Mouse (Mus musculus) spleen, postnatal 10 days (tissue): ENCODE measurements around the gene Trim54.

Experiments used
- DNase-seq, 2 experiments: peaks; one replicate each; pipeline ENCODE4 v3.0.0; 2021 to 2022; ENCODE audit warnings: low spot score in 2 of 2

Trim54 gene

DNA sequence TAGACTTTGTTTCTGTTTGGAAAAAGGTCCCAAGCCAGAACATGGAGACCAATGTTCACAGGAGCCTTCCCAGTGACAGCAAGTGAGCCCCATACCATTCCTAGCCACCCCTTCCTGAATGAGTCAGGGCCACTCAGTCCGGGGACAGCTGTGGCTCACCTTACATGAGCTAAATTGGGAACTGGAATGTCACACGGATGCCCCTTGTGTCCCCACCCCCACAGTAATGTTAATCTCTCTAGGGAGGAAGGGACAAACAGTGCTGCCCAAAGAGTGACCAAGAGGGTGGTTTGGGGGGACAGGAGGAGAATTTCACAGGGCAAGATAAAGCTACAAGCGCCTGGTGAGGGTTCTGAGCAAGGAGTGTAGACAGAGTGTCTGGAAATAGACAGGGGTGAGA, at the start of gene Trim54:
Trim54 (plus strand) TSS at position 359 of the 400 bp plus-strand sequence.
- DNase-seq, result no peak

DNA sequence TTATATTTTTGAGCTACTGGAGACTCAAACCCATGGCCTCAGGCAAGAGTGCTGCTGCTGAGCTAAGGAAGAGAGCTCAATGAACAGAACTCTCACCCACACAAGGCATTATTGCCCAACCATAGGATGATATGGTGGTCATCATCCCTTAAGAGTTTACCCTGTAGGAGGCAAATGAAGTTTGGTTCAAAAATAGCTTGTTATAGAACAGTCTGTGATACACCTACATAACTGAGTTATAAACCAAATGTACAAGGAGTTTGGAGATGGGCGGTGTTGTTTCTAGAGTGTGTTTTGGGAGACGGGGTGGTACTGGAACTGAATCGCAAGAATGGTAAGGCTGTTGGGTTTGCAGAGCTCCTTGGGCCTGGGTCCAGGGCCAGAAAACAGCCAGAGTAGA, 46.7 kb upstream of the Trim54 start:
- DNase-seq, result no peak

DNA sequence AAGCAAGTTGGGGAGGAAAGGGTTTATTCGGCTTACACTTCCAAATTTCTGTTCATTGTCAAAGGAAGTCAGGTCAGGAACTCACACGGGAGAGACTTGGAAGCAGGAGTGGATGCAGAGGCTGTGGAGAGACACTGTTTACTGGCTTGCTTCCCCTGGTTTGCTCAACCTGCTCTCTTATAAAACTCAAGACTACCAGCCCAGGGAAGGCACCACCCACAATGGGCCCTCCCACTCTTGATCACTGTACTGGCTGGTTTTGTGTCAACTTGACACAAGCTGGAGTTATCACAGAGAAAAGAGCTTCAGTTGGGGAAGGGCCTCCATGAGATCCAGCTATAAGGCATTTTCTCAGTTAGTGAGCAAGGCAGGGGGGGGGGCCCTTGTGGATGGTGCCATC, 45.5 kb upstream of the Trim54 start:
- no peak for DNase-seq

DNA sequence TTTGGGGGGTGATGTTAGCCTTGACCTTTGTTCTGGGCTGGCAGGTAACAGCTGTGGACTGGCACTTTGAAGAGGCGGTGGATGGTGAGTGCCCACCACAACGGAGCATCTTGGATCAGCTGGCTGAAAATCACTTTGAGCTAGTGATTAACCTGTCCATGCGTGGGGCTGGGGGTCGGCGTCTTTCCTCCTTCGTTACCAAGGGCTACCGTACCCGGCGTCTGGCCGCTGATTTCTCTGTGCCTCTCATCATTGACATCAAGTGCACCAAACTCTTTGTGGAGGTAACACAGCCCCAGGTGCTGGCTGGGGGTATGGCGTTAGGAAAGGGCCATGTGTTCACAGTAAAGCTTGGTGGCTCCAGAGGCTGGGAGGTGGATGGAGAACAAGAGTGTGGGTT, 44.7 kb upstream of the Trim54 start:
- DNase-seq, result no peak

DNA sequence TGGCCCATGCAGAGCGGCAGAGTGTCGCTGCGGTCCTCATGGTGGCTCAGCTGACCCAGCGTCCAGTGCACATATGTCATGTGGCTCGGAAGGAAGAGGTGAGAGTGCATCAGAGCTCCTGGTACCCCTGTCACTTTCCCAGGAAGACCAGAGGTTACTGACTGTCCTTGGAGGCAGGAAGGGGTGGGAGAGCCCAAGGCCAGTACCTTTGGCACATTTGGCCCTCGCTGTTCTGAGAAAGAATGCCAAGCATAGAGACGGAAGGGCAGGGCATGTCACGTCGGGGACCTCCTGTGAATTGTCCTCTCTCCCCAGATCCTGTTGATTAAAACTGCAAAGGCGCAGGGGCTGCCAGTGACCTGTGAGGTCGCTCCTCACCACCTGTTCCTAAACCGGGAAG, 43.3 kb upstream of the Trim54 start:
- DNase-seq, result no peak

DNA sequence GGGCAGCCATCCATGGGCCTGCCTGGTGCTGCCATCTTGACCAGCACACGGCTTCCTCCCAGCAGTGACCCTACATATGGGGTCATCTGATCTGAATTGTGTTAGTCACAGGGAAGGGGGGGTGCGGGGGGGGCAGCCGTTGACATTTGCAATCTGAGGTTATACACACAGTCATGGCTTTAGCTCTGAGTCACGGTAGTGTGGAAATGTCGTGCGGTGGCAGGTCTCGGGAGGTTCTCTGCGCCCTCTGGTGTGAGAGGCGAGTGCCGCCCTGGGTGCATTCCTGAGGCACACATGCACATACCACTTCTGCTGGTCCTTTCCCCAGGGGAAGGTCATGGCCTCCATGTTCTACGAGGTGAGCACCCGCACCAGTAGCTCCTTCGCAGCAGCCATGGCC, 40.2 kb upstream of the Trim54 start:
- no peak for DNase-seq

DNA sequence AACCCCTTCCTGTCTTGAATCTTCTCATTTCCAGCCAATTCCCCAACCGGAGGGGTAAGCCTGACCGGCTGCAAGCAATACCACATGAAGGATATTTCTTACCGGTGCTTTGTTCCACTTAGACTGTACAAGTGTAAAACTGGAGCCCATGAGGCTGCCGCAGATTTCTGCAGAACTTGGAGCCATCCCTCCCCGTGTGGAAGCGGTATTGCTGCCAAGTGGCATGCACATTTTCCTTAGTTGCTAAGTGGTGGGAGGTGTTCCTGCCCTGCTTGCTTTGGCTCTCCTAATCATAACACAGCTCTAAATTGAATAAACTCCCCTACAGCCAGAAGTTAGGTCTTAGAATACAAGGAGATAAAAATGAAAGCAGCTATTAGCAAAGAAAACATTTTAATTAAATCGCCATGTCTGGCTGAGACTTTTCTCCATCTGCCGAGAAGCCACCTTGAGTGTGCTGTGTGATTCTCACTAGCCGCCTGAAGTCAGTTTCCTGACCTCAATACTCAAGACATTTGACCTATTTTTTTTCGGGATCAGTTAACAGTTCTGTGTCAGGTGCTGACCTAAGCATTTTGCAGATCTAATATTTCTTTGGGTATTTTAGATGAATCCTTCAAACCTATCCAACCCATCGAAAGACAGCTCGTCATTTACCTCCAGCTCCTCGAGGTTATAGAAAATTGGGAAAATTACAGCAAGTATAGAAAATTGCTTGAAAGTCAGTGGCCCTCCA, 36.3 kb upstream of the Trim54 start:
- no peak for DNase-seq

DNA sequence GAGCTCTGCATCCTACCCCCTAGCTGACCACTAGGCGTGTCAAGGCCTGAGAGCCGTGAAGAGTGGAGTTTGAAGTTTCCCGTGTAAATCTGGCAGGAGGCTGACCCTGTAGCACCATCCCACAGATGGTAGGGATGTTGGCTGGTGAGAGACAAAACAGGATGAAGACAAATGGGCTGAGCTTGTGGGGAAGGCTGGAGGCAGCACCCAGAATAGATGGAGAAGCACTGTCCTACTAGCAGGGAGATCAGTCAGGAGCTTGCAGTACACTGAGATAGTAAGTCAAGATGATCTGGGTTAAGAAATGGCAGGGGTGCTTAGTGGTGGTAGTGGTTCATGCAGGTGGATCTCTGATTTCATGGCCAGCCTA, 35.7 kb upstream of the Trim54 start:
- DNase-seq, result no peak

DNA sequence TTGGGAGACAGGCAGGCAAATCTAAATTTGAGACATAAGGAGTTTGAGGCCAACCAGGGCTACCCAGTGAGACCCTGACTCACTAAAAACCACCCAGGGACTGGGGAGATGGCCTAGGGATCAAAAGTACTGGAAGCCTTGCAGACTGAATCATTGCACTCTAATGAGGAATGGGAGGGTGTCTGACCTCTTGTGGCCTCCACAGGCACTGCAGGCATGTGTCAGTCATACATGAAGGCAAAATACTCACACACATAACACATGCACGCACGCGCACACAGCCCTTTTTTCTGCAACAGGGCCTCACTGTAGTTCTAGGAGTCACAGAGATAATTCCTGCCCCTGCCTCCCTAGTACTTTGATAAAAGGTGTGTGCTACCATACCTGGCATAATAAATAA, 35.1 kb upstream of the Trim54 start:
- peak; percentile 42 to 74 for DNase-seq

DNA sequence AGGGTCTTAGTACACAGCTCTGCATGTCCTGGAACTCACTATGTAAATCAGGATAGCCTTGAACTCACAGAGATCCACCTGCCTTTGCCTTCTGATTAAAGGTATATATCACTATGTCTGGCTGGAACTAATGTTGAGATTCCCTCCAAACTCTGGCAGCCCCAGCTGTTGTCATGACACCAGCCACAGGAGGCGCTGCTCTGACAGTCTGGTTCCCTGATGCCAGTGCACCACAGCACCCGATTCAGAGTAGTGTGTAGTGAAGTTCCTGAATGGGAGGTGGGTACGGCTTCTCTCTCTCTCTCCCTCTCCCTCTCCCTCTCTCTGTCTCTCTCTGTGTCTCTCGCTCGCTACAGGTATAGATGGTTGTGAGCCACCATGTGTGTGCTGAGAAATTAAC, 34.2 kb upstream of the Trim54 start:
- DNase-seq, result peak; percentile 45 to 86

DNA sequence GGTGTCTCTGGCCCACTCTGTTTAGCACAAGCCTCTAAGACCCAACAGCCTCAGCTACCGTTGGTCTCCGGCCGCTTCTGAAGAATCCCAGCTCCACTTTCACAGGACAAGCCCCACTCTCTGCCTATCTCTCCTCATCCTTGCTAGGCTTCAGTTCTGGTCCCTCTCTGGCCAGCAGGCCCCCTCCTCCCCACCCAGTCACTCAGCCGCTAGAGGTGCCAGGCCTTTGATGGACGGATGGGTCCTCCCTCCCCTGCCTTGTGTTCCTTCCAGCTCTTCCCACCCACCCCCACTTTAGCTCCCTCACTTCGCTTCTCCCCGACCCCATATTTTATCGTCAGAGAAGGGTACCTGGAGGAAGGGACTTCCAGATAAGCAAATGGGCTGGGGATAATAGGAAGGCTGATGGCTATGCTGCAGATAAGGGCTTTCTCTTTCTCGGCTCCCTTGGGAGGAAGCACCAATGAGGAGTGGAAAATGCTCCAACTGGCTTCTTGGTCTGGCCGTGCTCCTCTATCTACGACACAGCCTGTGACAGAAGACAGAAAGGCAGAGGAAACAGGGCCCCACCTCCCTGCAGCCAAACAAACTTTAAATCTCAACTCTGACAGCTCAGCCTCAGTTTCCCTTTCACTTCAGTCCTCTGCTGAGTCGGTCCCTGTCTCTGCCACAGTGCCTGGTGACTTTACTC, 33.4 kb upstream of the Trim54 start:
- DNase-seq, result no peak

DNA sequence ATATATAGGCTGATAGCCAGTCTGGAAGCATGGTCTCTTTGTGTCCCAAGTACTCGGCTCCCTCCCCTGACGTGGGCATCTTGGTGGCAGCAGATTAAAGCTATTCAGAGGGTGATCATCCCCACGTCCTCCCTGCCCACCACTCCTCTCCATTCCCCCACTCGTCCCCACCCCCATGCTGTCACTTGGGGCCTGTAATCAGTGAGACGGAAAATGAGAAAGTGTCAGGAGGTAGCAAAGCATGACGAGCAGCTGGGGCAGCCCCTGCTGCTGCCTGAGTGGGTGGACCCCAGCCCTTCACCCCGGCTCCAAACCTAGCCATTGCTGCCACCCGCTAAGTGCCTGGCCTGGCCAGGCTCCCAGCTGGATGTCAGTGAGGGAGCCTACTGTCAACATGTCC, 32.6 kb upstream of the Trim54 start:
- peak in 1 of 2 experiments; percentile 46 for DNase-seq

DNA sequence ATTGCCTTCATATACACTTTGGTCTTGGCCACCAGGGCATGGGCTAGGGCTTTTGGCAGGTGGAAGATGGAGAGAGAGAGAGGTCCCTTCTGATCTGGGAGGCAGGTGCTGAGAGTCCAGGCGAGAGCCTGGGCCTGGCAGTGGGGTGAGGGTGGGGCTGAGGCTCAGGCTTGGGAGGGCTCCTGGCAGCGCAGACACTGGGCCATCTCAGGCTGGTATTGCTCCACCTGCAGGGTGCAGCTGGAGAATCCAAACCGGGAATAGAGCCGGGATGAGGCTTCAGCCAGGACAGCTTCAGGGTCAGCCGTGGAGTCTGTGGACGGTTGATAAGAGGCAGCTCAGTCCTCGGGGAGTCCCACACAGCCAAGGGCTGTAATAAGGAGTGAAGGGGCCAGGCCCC, 29.9 kb upstream of the Trim54 start:
- no peak for DNase-seq

DNA sequence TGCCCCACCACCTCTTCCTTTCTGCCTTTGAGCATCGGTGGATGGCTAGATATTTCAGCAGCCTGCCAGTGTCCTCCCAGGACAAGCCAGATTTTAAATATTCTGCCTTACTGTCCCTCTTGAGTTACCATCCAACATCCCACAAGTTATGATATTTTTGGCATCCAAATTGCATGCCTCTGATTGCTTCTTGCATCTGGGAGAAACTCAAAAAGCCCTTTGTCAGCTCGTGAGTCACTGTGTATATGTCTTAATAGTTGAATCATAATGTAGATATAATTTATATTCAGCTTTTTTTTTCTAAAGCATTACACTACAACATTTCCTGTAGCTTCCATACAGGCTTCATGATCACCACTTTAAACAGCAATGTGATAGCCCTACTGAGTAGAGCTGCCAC, 29.4 kb upstream of the Trim54 start:
- no peak for DNase-seq

DNA sequence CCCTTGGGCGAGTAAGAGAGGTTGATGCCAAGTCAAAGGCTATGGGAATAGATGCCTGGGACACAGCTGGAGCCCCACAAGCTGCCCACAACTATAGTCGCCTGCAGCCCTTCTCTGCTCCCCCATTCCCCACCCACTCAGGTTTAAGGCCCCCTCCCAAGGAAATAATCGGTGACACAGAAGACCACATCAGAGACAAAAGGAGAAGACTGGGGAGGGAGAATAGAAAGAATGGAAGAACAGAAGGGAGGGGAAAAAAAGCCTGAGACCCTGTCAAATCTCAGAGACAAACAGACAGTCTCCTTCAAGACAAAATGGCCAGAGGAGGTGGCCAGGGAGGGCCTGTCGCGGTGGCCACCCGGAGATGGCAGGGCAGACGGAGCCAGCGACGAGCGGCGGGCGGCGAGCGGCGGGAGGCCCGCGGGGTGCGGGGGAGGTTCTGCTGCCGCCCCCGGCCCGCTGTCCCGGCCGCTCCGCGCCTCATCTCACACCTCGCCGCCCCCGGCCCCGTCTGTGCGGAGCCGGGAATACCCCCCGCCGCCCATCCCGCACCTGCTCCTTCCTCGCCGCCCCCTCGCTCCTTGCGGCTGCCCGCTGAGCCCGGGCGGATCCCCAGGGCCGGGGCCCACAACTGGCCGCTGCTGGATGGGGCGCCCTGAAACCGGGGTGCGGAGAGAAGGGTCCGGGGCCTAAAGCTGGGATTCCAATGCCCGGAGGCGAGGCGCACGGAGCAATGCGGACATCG, 24.1 kb upstream of the Trim54 start:
- no peak for DNase-seq

DNA sequence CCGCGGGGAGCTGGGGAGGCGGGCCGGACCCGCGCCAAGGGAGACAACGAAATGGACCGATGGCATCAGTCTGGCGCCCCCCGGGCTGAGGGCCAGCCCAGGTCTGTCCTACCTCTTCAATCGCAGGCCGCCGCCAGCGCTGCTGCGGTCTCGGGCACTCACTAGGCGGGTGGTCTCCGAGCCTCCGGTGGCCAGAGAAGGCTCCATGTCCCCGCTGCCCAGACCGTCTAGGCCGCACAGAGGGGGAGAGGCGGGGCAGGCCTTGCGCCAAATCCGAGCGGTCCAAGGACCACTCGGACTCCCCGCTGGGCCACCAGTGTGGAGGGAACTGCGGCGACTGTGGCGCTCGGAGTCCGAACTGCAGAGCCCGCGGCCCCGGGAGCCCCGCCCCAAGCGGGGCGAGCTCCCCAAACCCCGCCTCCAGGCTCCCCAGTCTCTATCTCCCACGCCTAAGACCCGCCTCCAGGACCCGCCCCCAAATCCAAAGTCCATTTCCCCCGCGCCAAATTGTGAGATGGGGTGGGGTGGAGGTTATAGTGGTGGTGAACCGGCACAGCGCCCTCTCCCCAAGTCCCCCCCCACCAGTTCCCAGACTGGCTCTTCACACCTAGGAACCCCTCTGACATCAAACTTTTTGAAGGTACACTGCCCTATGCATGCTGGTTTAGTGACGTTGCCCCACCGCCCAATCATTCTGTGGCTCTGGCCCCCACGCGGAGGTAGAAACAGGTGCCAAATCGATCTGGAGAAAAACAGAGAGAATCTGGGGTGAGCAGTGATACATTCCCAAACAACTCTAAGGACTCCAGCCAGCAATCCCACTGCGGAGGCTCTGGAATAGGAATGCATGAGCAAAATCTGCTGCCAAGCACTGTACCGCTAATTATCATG, 23.1 kb upstream of the Trim54 start:
- peak in 1 of 2 experiments; percentile 43 for DNase-seq

DNA sequence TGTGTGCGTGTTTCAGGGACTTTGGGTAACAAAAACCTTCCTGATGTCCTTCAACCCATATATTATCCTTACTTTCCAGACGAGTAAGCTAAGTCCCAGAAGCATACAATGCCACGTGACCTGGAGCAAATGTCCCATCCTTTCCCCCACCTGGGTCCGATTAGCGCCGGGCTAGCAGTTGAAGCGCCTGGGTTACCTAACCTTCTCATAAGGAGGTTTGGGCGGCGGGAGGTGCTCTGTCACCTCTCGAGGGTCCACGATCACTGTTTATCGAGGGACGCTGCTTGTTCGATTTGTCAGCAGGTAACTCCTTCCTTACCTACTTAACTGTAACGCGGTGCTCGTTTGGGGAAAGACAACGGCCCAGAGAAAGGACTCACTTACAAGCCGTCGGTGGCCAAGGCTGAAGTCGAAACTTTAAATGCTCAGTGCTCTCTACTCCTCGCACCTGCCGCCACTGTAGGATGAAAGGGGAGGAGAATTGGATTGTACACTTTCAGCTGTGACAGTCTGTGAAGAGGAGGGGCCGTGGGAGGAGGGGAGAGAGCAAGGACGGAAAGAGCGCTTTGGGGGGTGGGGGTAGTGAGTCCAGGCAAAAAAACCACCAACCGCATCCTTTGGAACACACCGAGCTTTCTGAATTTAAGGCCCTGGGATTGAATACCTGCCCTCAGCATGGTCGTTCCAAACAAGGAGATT, 22.3 kb upstream of the Trim54 start:
- no peak for DNase-seq

DNA sequence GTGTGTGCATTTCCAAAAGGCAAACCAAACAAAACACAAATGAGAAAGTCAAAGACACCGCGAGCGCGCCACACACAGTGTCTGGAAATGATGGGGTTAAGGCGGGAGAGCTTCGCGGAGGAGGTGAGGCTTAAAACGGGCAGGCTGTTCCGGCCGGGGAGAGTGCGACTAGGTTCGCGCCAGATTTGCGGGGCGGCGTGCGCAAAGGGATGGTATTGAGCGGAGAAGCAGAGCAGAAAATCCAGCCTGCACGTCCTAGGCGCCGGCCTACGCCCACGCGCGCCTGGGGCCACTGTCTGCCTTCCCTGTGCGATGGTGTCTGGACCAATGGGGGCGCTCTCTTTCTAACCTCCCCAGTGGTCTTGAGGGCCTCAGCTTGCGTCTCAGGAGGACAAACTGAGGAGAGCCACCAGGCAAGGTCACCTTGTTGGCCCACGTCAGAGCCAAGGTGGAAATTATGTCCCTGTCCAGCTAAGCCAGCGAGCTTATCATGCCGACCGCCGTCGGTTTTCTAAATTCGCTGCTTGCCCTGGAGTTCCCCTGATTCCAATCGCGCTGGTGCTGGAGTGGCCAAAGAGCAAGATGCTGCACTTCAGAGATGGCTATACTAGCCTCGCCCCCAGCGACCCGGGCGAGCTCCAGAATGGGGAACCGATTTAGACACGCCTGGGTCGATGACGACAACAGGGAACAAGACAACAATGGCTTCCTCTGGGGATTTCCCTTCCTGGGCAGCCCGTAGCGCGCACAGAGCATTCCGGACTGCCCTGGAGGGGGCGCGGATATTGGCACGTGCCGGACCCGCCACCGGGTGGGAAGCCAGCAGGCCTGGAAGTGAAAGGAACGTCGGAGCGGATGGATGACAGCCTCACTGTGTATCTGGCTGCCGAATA, 21.5 kb upstream of the Trim54 start:
- DNase-seq, result peak in 1 of 2 experiments; percentile 66

DNA sequence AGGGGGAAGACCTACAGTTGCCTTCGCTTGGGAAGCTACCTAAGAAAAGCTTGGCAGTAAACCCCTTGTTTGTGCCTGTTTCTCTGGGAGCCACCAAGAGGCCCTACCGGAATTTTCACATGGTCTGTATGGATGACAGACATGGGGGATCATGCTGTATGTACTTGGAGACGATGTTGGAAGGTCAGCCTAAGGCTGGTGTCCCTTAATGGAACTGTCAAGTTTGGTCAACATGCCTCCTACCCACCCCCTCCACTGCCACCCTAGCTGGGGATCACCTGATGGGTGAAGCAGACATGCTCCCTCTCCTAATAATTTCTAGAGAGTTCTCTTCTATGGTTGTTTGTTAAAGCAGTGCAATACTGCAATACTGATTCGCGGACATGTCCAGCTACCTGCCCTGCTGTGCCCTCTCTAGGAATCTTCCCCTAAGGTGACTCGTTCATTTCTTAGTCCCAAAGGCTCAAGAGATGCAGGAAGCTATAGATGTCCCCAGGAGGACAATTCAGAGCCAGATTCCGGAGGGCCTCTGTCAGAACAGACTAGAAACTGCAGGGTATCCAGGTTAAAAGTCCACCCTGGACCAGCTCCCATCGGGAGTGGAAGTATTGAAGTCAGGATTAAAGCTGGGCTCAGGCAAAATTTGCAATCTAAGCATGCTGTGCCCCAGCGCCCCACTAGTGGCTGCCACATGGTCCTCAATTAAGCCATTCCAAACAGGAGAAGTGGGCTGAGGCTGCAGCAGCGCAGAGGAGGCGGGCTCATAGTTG, 20.6 kb upstream of the Trim54 start:
- DNase-seq, result no peak
